Mouse (Mus musculus) olfactory bulb, adult 2 months (tissue): ENCODE measurements around the gene Tcte2. TPM values are rescaled to one million over a fixed set of nuclear protein-coding genes. Genes with fewer than 3 reads are reported as not detected.

Source experiments
- H3K27ac ChIP-seq: fragments of 200-500 bp; 2 replicates; pipeline ENCODE4 v1.5.1; 2012; ENCODE audit warnings: low read depth, low read length; ENCODE audit not compliant: insufficient read depth
- H3K4me1 ChIP-seq: fragments of 200-500 bp; 2 replicates; pipeline ENCODE4 v1.6.1; 2012; ENCODE audit warnings: low read length; ENCODE audit not compliant: control insufficient read depth, insufficient read depth
- H3K4me3 ChIP-seq: fragments of 200-500 bp; 2 replicates; pipeline ENCODE4 v1.5.1; 2012; ENCODE audit warnings: mild to moderate bottlenecking, low read depth, low read length, moderate library complexity; ENCODE audit not compliant: insufficient read depth
- CTCF ChIP-seq: fragments of 200-500 bp; IDR thresholded peaks from 2 replicates; pipeline ENCODE4 v1.5.1; 2012; ENCODE audit warnings: low read depth, mild to moderate bottlenecking, low read length, moderate library complexity; ENCODE audit not compliant: insufficient read depth
- POLR2A ChIP-seq: fragments of 200-500 bp; IDR thresholded peaks from 2 replicates; pipeline ENCODE4 v1.6.1; 2012; ENCODE audit warnings: mild to moderate bottlenecking, low read depth, low read length, moderate library complexity; ENCODE audit not compliant: insufficient read depth
- WGBS: fragments of 180-500 bp; shearing (Covaris S2); methylation state at CpG from one replicate; pipeline ENCODE4 v1.1.7; 2018; 5-methylcytosine and 5-hydroxymethylcytosine counted together
- polyA plus RNA-seq: library from polyadenylated mRNA; stranded (reverse); fragments of >200 nt; gene quantifications from 2 replicates; pipeline ENCODE4 v1.2.4, GENCODE M21; 2012; ENCODE audit warnings: low replicate concordance; ENCODE audit not compliant: missing spikeins, insufficient read depth, insufficient read length

Tcte2 gene
- polyA plus RNA-seq, 1 experiment = not detected

DNA sequence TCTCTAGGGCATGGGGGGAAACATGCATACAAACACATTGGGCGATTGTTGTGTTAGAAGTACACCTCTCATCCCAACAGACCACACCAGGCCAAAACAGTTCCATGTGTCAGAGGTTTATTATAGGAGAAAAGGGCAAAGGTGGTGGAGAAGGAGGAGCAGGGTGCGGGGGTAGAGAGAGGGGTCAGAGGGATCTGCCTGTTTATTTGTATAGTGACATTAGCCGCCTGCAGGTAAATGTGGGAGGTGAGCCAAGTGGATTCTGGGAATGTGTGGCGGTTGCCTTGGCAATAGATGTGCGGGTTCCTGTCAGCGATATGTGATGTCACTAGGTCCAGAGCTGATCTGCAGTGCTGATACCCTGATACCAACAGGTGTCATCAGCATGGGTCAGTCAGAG lies 45.3 kb downstream of the Tcte2 start:
- 94% methylated on average over 6 of the region's 6 CpGs for WGBS
- TF ChIP-seq POLR2A = no peak
- TF ChIP-seq CTCF = no peak
- Histone ChIP-seq H3K4me1 (peaks cover 5% of the 10 kb centered on the region), H3K27ac (no peak overlapping the region), H3K4me3 (no peak overlapping the region)

DNA sequence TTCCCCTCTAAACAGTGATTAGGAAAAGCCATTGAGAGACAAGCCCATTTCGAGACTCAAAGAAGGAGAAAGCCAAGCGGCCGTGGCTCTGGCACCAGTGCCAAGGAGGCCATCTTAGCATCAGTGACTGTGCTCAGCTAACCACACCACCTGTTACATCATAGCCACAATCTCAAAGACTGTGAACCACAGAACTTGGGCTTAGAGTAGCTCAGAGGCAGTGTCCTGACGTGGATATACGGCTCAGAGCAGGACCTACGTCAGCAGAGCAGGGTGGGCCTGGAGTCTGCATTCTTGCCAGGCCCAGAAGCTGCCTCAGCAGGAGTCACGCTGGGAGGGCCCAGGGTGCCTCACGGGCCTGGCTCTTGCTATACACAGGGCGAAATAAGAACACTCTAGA lies 46.1 kb downstream of the Tcte2 start:
- Histone ChIP-seq H3K4me1 (peaks cover 5% of the 10 kb centered on the region), H3K4me3 (no peak overlapping the region), H3K27ac (no peak overlapping the region)
- WGBS = 78% methylated on average over 9 of the region's 9 CpGs
- no peak for TF ChIP-seq POLR2A
- no peak for TF ChIP-seq CTCF

DNA sequence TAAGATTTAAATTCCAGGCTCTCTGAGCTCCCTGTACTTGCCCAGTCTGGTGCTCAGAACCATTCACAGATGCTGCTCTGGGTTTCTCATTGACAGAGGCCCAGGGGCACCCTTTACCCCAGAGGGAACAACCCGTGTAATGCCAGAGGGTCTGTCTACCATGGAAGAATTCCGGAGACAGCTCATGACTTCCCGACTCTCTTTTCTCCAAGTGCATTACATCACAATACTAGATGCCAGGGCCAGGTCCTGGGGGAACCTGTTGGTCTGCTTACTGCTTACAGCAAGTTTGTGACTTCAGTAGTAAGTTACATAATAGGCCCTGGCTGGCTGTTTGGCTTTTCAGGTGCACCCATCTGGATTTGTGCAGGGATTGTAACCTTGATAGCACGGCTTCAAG lies 47.0 kb downstream of the Tcte2 start:
- Histone ChIP-seq H3K4me1 (peaks cover 5% of the 10 kb centered on the region), H3K4me3 (no peak overlapping the region), H3K27ac (no peak overlapping the region)
- TF ChIP-seq CTCF = no peak
- no peak for TF ChIP-seq POLR2A
- WGBS = 81% methylated on average over 4 of the region's 4 CpGs

DNA sequence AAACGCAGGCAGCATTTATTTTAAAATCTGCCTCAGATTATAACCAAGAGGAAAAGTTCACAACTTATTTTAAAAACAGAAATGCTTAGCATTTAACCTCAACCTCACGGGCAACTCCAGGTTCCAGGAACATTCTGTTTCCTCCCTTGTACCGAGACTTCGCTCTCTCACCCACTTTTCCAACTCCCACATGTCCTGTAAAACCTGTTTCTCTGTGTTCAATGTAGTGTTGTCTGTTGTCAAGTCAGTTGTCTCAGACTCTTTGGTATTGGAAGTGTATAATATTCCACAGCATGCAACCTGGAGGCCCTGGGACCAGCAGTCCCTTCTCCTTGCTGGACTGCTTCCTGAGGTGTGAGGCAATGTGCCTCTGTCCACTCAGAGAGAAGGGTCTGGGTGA lies 47.5 kb downstream of the Tcte2 start:
- peaks cover 5% of the 10 kb centered on the region for H3K4me1 ChIP-seq
- H3K27ac ChIP-seq = no peak overlapping the region
- WGBS = 95% methylated on average over 4 of the region's 4 CpGs
- H3K4me3 ChIP-seq = no peak overlapping the region
- TF ChIP-seq POLR2A = no peak
- no peak for TF ChIP-seq CTCF

DNA sequence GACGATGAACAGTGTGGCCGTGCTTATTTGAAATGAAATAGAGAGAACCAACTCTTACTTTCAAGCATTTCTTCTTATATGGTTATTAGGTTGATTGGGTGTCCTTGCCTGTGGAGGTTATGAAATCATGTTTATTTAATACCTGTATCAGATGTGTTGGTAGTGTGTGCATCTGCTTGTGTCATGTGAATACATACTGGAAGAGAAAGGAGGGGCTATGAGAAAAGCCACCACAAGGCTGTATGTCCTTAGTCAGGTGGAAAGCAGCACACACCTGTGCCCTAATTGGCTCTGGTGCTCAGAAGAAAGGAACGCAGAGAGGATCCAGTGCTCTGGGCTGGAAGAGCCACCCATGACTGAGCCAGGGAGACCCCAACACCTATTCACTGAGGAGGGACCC lies 49.1 kb downstream of the Tcte2 start:
- Histone ChIP-seq H3K4me3 (no peak overlapping the region), H3K4me1 (peaks cover 4% of the 10 kb centered on the region), H3K27ac (no peak overlapping the region)
- TF ChIP-seq CTCF (no peak), POLR2A (no peak)
- WGBS = 98% methylated on average over 3 of the region's 3 CpGs

GRCm38 (mm10) chr17:13712116-13712515 lies 49.5 kb downstream of the Tcte2 start:
- no peak for TF ChIP-seq CTCF
- TF ChIP-seq POLR2A = no peak
- H3K4me1 ChIP-seq = no peaks in the 10 kb centered on the region; the same call in 1 of the 2 replicates
- H3K27ac ChIP-seq = no peak overlapping the region
- no peak overlapping the region for H3K4me3 ChIP-seq
- 85% methylated on average over 6 of the region's 6 CpGs for WGBS

GRCm38 (mm10) chr17:13711173-13711572 lies 50.5 kb downstream of the Tcte2 start:
- Histone ChIP-seq H3K4me3 (no peak overlapping the region), H3K27ac (no peak overlapping the region), H3K4me1 (no peaks in the 10 kb centered on the region)
- 89% methylated on average over 5 of the region's 5 CpGs for WGBS
- TF ChIP-seq CTCF = no peak
- no peak for TF ChIP-seq POLR2A

- TF ChIP-seq POLR2A (no peak), CTCF (no peak)
- WGBS = 57% methylated on average over 4 of the region's 4 CpGs
- Histone ChIP-seq H3K4me3 (no peak overlapping the region), H3K27ac (no peak overlapping the region), H3K4me1 (peaks cover 3% of the 10 kb centered on the region; the same call in 1 of the 2 replicates)
Observed at GRCm38 (mm10) chr17:13705481-13705921, 56.1 kb downstream of the Tcte2 start.

DNA sequence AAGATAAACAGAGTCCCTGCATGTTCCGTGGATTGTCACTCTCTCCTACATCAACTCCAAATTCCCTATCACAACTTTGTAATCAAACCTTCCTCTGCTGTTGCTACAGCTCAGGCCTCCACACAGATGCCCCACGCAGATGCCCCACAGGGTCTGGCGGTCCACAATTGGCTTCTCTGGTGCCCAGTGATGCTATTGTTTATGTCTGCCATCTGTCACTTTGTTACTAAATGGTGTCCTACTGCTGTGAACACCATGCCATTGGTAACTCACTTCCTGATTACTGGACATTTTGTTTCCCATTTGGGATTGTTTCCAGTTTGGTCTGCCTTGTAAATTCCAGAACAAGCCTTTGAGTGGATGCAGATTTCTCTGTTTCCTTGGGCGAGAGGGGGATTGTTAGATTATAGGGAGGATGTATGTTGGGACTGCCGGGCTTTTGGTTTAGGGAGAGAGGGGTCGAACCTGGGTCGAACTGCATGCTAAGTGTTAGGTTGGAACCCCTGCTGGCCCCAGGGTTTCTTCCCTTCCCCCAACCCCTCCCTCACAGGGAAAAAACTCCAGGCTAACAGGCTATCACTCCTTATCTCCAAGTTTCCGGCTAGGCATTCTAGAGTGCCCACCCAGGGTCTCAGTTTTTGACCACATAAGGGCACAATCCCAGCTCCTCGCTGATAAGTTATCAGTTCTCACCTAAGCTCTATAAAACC lies 57.9 kb downstream of the Tcte2 start:
- Histone ChIP-seq H3K27ac (no peak overlapping the region), H3K4me3 (no peak overlapping the region), H3K4me1 (peaks cover 7% of the 10 kb centered on the region; the same call in 1 of the 2 replicates)
- 79% methylated on average over 9 of the region's 9 CpGs for WGBS
- TF ChIP-seq POLR2A = no peak
- no peak for TF ChIP-seq CTCF
